Mouse (Mus musculus): Measurements from ENCODE around the gene Hoxa6. TPM values are rescaled to one million over a fixed set of nuclear protein-coding genes. Genes with fewer than 3 reads are reported as not detected.

Gene Hoxa6
- polyA plus RNA-seq, 1 experiment from 2014 or later: 0.33 TPM

DNA sequence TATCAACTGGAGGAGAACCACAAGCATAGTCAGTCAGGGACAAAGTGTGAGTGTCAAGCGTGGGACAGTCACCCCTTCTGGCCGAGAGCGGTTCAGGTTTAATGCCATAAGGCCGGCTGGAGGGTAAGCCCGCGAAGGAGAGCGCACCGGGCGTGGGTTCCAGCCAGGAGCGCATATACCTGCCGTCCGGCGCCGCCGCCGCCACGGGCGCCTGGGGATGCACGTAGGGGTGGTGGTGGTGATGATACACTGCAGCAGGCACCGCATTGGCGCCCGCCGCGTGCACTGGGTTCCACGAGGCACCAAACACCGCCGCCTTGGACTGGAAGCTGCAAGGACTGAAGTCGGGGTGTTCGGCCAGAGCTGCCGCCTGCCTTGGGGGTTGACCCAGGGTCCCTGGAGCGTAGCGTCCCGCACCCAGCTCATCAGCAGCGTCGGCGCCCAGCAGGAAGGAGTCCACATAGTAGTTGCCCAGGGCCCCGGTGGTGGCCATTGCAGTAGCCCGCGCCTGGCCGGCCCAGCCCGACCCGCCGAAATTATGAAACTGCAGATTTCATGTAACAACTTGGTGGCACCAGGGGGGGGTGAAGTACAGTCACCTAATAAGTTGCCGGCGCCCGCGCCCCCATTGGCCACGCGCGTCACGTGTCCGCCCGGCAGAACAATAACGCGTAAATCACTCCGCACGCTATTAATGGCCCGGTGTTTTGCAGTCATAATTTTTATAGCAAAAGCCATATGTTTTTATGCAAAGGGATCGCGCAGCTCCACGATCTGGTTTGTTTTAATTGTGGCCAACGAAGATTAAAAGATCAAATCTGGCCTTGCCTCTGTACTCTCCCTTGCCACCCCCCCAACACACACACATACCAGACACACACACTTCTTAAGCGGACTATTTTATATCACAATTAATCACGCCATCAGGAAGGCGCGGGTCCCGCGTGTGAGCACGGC is 17.4 kb upstream of the Hoxa6 start:
- Histone ChIP-seq H3K27me3 (ENCODE audit: control insufficient read depth, insufficient read depth, low read length) (peaks cover 46% of the 10 kb centered on the region), H3K4me1 (replicated peaks; ENCODE audit: control insufficient read depth, insufficient read depth) (no peaks in the 10 kb centered on the region), H3K9me3 (ENCODE audit: control insufficient read depth, low read length) (no peaks in the 10 kb centered on the region), H3K27ac (replicated peaks) (no peak overlapping the region), H3K4me2 (replicated peaks; ENCODE audit: low read depth) (peak overlapping the region; percentile 25; the same call in 1 of the 2 replicates), H3K36me3 (ENCODE audit: control insufficient read depth, insufficient read depth, low read length) (no peaks in the 10 kb centered on the region), H3K9ac (ENCODE audit: low read length) (no peak overlapping the region), H3K4me3 (ENCODE audit: low read depth, low read length) (no peak overlapping the region)
- no peak for ATAC-seq (ENCODE audit: low FRiP score, low TSS enrichment)
- TF ChIP-seq CTCF (IDR thresholded peaks at IDR 0.05; ENCODE audit: low read depth): no peak
- no peak for TF ChIP-seq EP300 (optimal IDR thresholded peaks at IDR 0.05)
- WGBS: 3% methylated on average over 67 of the region's 69 CpGs
- DNase-seq (ENCODE audit: low spot score): no peak

DNA sequence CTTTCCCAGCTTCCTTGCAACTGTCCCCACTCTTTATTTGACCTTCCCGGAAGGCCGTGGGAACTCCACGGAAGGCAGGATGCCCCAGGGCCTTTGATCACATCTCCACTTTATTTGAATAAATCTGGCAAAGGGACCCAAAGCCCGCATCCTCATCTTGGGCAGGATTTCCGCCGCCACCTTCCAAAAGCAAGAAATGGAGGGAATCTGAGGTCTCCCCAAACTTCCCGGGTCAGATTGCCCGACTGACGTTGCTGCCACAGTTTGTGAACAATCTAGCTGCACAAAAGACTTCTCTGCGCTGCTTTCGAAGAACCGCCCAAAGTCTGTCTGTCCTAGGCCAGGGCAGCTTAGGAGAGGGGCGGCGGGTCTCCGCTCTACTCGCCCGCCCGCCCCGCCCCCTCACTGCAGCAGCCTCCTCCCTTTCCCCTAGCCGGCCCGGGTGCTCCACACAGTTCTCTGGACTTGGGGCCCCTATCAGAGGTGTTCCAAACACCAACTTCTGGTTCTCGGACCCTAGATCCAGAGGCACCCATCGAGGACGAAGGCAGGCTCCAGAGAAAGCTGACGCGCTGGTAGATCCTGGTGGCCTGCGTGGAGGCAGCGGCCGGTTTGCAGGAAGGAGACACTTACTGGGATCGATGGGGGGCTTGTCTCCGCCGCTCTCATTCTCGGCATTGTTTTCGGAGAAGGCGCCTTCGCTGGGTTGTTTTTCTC is 16.5 kb upstream of the Hoxa6 start:
- H3K9me3 ChIP-seq (ENCODE audit: control insufficient read depth, low read length): no peaks in the 10 kb centered on the region
- H3K27me3 ChIP-seq (ENCODE audit: control insufficient read depth, insufficient read depth, low read length): peaks cover 46% of the 10 kb centered on the region; the same call in 1 of the 2 replicates
- H3K36me3 ChIP-seq (ENCODE audit: control insufficient read depth, insufficient read depth, low read length): no peaks in the 10 kb centered on the region
- ATAC-seq (ENCODE audit: low FRiP score, low TSS enrichment): no peak
- H3K4me3 ChIP-seq (ENCODE audit: low read depth, low read length): 0 out of 2 replicates have a peak overlapping the region, but pooled peaks have one; percentile 6
- TF ChIP-seq CTCF (IDR thresholded peaks at IDR 0.05; ENCODE audit: low read depth): no peak
- TF ChIP-seq EP300 (optimal IDR thresholded peaks at IDR 0.05): no peak
- DNase-seq (ENCODE audit: low spot score): no peak
- H3K4me2 ChIP-seq (replicated peaks; ENCODE audit: low read depth): no peak overlapping the region
- H3K9ac ChIP-seq (ENCODE audit: low read length): no peak overlapping the region
- WGBS: 5% methylated on average over 36 of the region's 36 CpGs
- H3K4me1 ChIP-seq (replicated peaks; ENCODE audit: control insufficient read depth, insufficient read depth): no peaks in the 10 kb centered on the region
- H3K27ac ChIP-seq (replicated peaks): no peak overlapping the region

DNA sequence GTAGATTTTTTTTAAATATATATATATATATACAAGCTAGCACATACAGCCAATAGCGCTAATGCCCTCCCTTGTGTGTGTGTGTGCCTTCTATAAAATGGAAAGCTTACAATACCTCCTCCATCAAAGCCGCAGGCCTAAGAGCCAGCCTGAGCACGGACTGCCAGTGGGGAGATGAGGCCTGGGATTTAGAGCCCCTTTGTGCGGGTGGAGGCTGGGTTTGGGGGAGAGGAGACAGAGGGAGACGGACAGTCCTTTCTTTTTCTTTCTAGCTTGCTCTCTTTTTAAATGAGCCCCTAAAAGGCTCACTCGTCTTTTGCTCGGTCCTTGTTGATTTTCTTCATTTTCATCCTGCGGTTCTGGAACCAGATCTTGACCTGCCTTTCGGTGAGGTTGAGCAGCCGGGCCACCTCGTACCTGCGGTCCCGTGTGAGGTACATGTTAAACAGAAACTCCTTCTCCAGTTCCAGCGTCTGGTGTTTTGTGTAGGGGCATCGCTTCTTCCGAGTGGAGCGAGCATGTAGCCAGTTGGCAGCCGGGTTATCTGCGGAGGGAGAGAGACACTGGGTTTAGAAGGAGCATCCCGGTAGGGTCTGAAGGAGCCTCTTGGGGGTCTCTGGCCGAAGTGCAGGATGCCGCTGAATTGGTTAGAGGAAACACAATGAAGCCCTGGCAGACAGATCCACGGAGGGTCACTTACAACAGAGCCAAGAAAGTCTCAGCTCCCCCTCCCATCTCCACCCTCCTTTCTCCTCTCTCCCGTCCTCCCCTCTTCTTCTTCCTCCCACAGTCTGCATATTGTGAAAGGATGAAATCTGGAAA is 15.6 kb upstream of the Hoxa6 start:
- DNase-seq (ENCODE audit: low spot score): no peak
- peak overlapping the region; percentile 8; the same call in 1 of the 2 replicates for H3K27ac ChIP-seq (replicated peaks)
- 13% methylated on average over 24 of the region's 24 CpGs for WGBS

DNA sequence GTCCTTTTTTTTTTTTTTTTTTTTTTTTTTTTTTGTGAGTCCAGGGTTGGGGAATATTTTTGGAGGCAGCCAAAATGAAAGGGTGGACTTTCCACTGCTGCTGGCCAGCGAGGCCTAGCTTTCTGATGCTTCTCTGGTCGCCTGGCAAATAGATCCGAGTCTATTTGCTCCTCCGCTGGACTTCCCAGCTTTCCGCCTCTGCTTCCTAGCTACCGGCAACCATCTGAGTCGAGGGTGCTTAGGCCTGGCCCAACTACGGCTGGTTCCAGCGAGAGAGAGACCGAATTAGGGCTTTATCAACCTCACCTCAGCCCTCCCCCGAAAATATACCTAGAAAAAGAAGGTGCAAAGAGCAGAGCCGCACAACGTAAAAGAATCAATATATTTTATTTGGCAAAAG is 14.2 kb upstream of the Hoxa6 start:
- no peak for ATAC-seq (ENCODE audit: low FRiP score, low TSS enrichment)
- TF ChIP-seq CTCF (IDR thresholded peaks at IDR 0.05; ENCODE audit: low read depth) (no peak), EP300 (optimal IDR thresholded peaks at IDR 0.05) (no peak)
- H3K9me3 ChIP-seq (ENCODE audit: control insufficient read depth, low read length): no peaks in the 10 kb centered on the region
- no peak overlapping the region for H3K4me3 ChIP-seq (ENCODE audit: low read depth, low read length)
- no peak for DNase-seq (ENCODE audit: low spot score)
- H3K27me3 ChIP-seq (ENCODE audit: control insufficient read depth, insufficient read depth, low read length): peaks cover 38% of the 10 kb centered on the region; the same call in 1 of the 2 replicates
- no peaks in the 10 kb centered on the region for H3K4me1 ChIP-seq (replicated peaks; ENCODE audit: control insufficient read depth, insufficient read depth)
- 55% methylated on average over 13 of the region's 13 CpGs for WGBS
- H3K27ac ChIP-seq (replicated peaks): no peak overlapping the region
- 0 out of 2 replicates have a peak overlapping the region, but pooled peaks have one; percentile 6 for H3K4me2 ChIP-seq (replicated peaks; ENCODE audit: low read depth)
- no peak overlapping the region for H3K9ac ChIP-seq (ENCODE audit: low read length)
- H3K36me3 ChIP-seq (ENCODE audit: control insufficient read depth, insufficient read depth, low read length): no peaks in the 10 kb centered on the region

More for the DNA sequence above, 15.6 kb upstream of the Hoxa6 start:
- Histone ChIP-seq H3K4me3 (ENCODE audit: low read depth, low read length) (peak overlapping the region; percentile 15), H3K4me1 (replicated peaks; ENCODE audit: control insufficient read depth, insufficient read depth) (no peaks in the 10 kb centered on the region), H3K4me2 (replicated peaks; ENCODE audit: low read depth) (no peak overlapping the region), H3K9ac (ENCODE audit: low read length) (no peak overlapping the region), H3K9me3 (ENCODE audit: control insufficient read depth, low read length) (no peaks in the 10 kb centered on the region), H3K27me3 (ENCODE audit: control insufficient read depth, insufficient read depth, low read length) (peaks cover 45% of the 10 kb centered on the region; the same call in 1 of the 2 replicates), H3K36me3 (ENCODE audit: control insufficient read depth, insufficient read depth, low read length) (no peaks in the 10 kb centered on the region)
- ATAC-seq (ENCODE audit: low FRiP score, low TSS enrichment): no peak
- TF ChIP-seq EP300 (optimal IDR thresholded peaks at IDR 0.05) (no peak), CTCF (IDR thresholded peaks at IDR 0.05; ENCODE audit: low read depth) (no peak)

DNA sequence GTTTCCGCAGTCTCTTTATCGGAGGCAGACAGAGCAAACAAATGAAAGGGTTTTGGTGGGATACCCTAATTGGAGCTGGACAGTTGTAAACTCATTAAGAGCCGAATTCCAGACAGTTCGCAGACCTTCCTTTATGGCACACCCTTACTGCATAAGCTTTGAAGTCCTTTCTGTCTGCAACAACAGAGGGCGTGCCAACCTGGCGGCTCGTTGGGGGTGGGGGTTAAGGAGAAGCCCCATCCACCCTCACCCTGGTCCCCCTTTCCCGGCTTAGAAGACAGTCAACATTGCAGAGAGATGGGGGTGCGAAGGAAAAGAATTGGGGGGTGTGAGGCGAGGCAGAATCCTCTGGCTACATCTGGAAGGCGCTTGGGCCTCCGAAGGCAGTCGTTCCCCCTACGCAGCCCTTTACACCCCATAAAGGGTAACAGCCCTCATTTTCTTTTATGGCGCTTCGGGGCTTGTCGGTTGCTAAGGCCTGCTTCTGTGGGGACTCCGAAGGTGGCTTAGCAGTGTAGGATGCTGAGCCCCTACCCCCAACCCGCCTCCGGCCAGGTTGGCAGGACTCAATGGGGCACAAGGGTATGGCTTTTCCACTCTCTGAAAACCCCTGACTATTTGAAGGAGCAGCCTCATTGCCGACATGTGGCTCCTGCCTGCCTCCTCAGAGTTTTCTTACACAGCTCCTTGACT is 13.6 kb upstream of the Hoxa6 start:
- Histone ChIP-seq H3K4me1 (replicated peaks; ENCODE audit: control insufficient read depth, insufficient read depth) (no peaks in the 10 kb centered on the region), H3K4me3 (ENCODE audit: low read depth, low read length) (peak overlapping the region; percentile 58), H3K36me3 (ENCODE audit: control insufficient read depth, insufficient read depth, low read length) (no peaks in the 10 kb centered on the region), H3K9ac (ENCODE audit: low read length) (no peak overlapping the region), H3K9me3 (ENCODE audit: control insufficient read depth, low read length) (no peaks in the 10 kb centered on the region), H3K27me3 (ENCODE audit: control insufficient read depth, insufficient read depth, low read length) (peaks cover 37% of the 10 kb centered on the region; the same call in 1 of the 2 replicates), H3K27ac (replicated peaks) (0 out of 2 replicates have a peak overlapping the region, but pooled peaks have one; percentile 41), H3K4me2 (replicated peaks; ENCODE audit: low read depth) (peak overlapping the region; percentile 88)
- 21% methylated on average over 21 of the region's 21 CpGs for WGBS
- TF ChIP-seq EP300 (optimal IDR thresholded peaks at IDR 0.05) (no peak), CTCF (IDR thresholded peaks at IDR 0.05; ENCODE audit: low read depth) (no peak)
- DNase-seq (ENCODE audit: low spot score) (no peak), ATAC-seq (ENCODE audit: low FRiP score, low TSS enrichment) (peak; percentile 19)
